Mouse (Mus musculus) urinary bladder, adult 18-20 months (tissue): ENCODE data around the gene Npy4r.

Experiments
- DNase-seq, 2 experiments: peaks; one replicate each; pipeline ENCODE4 v3.0.0; 2022; ENCODE audit warnings: low spot score in 2 of 2, mixed read lengths in 2 of 2

Npy4r gene

GRCm38 (mm10) chr14:34120016-34120910 is 32.0 kb downstream of the Npy4r start:
- no peak for DNase-seq

- no peak for DNase-seq
Measured at GRCm38 (mm10) chr14:34119046-34119723, 33.1 kb downstream of the Npy4r start.

- DNase-seq = no peak
Measured at GRCm38 (mm10) chr14:34114311-34114710, 38.0 kb downstream of the Npy4r start.

- no peak for DNase-seq
Measured at GRCm38 (mm10) chr14:34107594-34107993, 44.7 kb downstream of the Npy4r start.

- peak in 1 of 2 experiments; percentile 38 for DNase-seq
Measured at GRCm38 (mm10) chr14:34106389-34107062, 45.8 kb downstream of the Npy4r start.

GRCm38 (mm10) chr14:34104892-34105291 is 47.4 kb downstream of the Npy4r start:
- peak; percentile 69 to 75 for DNase-seq

- no peak for DNase-seq
Measured at GRCm38 (mm10) chr14:34103855-34104254, 48.4 kb downstream of the Npy4r start.

GRCm38 (mm10) chr14:34102601-34103000 is 49.7 kb downstream of the Npy4r start, which contains the start of gene A630023A22Rik:
Gene A630023A22Rik, minus strand, starts transcription at chr14:34102754.
- no peak for DNase-seq

GRCm38 (mm10) chr14:34096161-34096560 is 56.1 kb downstream of the Npy4r start:
- DNase-seq = no peak
